Mouse (Mus musculus) adrenal gland, postnatal 25 days (tissue): ENCODE measurements around the gene Shisa8. TPM values are rescaled to one million over a fixed set of nuclear protein-coding genes. Genes with fewer than 3 reads are reported as not detected.
A peak's percentile ranks its signal among the peaks of the same experiment; 100 is the strongest.
"Not testable (repeated sequence)": the region's sequence is repeated elsewhere in the genome, so short reads cannot be mapped to it uniquely, and the experiment has no call there.

Source experiments
- DNase-seq: peaks from one replicate; pipeline ENCODE4 v3.0.0; 2021; ENCODE audit warnings: mixed read lengths
- long read RNA-seq: library from polyadenylated mRNA; stranded (forward); transcript quantifications from one replicate; pipeline ENCODE4 v2.0.0, GENCODE M21; 2021
- total RNA-seq: library from RNA; stranded (reverse); gene quantifications from 2 replicates; pipeline ENCODE4 v1.2.3, GENCODE M21; 2021

Shisa8 gene
- 0.24 and 0.48 TPM in 2 replicates for total RNA-seq
- long read RNA-seq, partial matches to known transcripts = 0 of 2 reads
- long read RNA-seq, other reads (novel, unspliced or antisense) = 0 of 2 reads

DNA sequence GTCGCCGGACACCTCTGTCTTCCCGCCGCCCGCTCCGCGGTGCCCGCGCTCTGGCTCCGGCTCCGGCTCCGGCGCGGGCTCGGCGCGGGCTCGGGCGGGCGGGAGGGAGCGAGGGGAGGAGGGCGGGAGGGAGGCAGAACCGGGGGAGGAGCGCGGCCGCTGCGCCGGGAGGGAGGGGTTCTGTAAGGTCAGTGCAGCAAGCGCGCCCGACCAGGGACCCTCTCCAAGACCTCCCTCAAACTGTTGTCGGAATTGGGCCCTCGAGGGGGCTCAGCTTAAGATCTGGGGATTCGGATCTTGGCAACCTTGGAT lies at the start of gene Shisa8:
Shisa8 (minus strand) TSS at position 64 of the 312 bp plus-strand sequence.
- peak; percentile 24 for DNase-seq

DNA sequence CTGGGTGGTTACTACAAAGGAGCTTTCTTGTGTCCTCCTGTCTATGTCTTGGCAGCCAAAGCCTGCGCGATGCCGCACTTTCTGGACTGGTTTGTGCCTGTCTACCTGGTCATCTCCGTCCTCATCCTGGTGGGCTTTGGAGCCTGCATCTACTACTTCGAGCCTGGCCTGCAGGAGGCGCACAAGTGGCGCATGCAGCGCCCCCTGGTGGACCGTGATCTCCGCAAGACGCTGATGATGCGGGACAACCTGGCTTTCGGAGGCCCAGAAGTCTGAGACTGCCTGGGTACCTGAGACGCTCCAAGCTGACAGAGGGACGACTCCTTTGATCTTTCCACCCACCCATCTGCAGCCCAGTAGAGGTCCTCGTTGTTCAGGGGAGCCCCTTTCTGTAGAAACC lies 46.9 kb upstream of the Shisa8 start:
- peak; percentile 71 for DNase-seq

DNA sequence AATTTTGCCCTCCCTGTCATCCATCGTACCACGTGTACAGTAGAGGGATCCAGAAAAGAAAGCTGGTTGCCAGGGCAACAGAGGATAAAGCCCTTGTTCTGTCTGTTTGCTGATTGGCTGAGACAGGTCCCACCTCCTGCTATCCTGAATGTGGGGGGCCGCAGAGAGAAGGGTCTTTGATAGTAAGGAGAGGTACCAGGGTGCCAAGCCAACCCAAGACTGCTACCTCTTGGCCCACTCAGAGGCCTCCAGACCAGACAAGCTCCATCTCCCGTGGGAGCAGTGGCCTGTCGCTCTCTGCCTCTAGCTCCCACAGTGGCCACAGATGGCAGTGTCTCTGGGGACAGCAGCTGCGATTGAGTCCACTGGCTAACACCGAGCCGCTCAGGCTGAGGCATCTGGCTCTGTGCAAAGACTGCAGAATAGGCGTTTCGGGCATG lies 43.3 kb upstream of the Shisa8 start:
- DNase-seq = no peak

DNA sequence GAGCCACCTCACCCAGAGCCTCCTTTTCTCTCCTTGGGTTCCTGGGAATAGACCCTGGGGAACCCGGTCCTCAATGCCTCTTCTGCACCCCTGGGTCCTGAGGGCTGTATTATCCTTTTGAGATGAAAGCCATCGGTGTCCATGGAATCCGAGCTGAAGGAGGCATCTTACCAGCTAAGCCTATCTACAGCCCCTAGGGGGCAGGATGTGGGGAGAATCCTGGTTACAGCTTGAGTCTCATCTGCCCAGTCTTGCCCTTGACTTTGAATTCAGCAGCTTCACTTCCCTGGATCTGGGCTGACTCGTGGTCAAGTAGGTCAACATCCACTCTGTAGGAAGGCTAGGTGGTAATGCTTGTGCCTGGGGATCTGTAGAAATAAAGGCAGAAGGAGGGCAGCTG lies 42.6 kb upstream of the Shisa8 start:
- DNase-seq = no peak

DNA sequence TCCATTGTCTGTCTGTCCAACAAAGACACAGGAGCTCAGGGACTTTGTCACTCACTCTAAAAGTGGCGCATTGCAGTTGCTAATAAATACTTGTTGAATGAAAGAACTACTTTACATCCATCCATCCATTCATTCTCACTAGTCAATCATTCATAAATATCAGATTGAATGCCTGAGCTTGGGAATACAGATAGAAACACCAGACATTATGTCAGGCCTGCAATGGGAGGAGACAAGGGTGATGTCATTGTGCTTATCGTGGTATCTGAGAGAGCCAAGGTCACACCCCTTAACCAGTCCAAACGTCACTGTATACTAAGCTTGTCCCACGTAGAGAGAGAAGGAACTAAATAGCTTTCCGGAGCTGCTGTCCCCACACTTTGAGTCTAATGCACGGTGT lies 39.5 kb upstream of the Shisa8 start, which contains the start of gene 1500009C09Rik:
1500009C09Rik (plus strand) TSS at position 301 of the 400 bp plus-strand sequence.
- DNase-seq = no peak

DNA sequence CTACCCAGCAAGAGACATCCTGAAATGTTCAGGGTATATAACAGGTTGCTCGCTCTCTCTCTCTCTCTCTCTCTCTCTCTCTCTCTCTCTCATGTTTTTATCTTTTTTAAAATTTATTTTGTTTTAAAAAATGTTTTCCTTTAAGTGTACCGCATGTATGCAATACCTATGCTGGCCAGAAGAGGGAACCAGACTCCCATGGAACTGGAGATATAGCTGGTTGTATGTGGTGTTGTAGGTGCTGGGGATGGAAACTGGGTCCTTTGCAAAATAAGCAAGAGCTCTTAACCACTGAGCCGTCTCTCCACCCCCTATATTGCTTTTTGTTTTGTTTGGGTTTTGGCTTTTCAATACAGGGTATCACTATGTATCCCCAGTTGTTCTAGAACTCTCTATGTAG lies 39.0 kb upstream of the Shisa8 start:
- DNase-seq = no peak

DNA sequence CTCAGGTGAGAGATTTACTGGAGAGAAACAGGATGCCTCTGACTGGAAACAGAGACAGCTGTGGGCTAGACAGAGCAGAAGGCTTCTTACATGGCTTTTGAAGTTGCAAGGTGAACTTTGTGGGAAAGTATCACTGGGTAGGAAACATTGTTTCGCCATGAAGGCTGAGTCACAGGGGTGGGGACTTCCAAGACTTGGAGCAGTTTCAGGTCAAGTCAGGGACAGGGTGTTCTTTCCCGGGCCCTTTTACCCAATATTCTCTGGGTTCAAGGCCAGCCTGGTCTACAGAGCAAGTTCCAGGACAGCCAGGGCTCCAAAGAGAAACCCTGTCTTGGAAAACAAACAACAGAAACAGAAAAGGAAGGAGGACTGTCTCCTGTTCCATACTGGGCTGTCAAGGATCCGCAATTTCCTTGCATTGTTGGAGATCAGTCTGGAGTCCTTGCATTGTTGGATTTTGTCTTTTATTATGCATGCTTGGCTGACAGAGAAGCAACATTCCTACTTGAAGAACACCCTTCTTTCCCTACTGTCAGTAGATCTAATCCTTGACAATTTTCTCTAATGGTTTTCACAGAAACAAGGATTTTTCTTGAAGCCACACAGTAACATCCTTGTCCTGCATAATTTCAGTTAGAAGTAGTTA lies 34.6 kb upstream of the Shisa8 start:
- DNase-seq = peak; percentile 47

DNA sequence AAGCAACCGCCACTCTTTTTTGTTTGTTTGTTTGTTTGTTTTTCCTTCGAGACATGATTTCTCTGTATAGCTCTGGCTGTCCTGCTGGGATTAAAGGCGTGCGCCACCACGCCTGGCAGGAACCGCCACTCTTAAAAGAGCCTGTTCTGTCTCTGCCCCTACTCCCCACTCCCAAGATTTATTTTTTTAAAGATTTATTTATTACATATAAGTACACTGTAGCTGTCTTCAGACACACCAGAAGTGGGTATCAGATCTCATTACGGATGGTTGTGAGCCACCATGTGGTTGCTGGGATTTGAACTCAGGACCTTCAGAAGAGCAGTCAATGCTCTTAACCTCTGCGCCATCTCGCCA lies 32.2 kb upstream of the Shisa8 start:
- not testable (repeated sequence) for DNase-seq

DNA sequence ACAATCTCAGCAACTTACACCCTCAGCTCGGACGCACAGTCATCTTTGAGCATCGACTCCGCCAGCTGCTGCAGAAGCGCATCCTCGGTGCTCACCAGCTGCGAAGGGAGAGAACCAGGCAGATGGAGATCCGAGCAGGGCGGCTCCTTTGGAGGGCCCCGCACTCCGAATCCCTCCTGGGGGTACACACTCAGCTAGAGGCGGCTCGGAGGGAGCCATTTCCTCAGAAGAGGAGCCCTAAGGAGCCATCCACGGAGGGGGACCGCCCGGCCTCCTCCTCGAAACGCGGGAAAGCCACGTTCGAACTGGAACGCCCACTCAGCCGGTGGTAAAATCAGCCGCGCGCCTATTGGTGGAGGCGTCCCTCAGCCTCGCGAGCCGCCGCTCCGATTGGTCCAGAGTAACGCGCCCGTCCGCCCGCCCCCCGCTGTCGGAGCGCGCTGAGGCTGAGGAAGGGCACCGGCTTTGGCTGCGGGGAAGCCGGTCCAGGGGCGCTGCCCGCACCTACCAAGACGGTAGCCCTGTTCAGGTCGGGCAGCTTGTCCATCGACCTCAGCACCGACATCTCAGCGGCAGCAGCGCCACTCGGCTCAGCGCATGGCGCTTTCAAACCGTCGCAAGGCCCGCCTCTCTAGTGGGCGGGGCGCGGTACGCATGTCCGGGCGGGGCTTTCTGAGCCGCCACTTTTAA lies 31.6 kb upstream of the Shisa8 start, which contains the start of gene Cenpm:
Cenpm (minus strand) TSS at position 634 of the 690 bp plus-strand sequence.
- DNase-seq = peak; percentile 94

DNA sequence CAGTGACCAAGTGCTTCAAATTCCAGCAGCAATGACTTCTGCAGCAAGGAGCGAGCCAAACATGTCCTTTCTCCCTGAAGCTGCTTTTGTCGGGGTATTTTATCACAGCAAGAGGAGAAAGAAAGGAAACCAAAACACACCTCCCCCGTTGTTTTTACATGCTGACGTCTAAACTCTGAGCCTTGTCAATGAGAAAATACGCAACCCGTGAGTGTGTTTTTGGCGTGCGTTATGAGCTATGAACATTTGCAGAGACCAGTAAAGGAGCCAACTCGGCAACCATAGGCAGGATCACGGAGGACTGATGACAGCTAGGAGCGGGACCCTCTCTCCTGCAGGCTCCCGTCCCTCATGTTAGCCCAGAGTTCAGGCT lies 31.1 kb upstream of the Shisa8 start:
- no peak for DNase-seq

DNA sequence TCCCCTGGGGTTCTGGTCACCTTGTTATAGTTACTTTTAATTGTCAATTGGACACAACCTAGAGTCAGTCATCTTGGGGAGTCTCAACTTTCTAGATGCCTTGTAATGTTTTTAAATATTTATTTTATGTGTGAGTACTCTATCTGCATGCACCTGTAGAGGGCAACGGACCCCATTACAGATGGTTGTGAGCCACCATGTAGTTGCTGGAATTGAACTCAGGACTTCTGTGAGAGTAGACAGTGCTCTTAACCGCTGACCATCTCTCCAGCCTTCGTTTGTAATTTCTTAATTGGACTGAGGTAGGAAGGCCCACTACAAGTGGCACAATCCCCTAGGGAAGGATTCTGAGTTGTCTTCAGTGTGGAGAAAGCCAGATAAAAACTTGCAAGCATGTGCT lies 30.7 kb upstream of the Shisa8 start:
- no peak for DNase-seq

DNA sequence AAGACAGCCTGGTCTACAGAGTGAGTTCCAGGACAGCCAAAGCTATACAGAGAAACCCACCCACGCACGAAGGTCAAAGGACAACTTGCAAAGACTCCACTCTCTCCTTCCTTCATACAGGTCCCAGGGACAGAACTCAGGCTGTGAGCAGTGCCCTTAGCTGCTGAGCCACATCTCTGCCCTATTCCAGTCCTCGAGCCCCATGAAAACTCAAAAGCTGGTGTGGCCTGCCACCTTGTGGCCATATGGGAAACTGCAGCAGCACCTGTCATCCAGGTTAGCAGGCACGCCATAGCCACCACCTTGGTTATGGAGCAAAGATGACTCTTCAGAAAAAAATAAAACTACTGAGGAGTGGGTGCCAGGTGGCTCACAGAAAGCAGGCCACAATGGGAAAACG lies 23.9 kb upstream of the Shisa8 start:
- DNase-seq = peak; percentile 76

DNA sequence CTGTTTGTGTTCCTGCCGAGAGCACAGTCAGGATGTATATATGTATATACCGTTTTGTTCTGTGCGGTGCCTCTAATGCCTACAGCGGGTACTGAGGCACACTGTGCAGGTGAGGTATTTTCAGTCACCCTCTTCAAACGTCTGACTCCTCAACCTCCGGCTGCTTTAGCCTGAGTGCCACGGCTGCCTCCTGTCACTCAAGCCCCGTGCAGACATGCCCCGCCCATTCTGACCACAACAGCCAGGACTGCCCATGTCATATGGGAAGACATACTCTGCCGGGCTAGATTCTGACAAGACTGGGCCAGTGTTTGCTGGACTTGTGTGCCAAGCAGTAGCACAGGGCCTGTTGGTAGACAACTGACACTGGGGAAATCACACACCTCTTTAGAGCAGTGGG lies 23.0 kb upstream of the Shisa8 start:
- DNase-seq = no peak

DNA sequence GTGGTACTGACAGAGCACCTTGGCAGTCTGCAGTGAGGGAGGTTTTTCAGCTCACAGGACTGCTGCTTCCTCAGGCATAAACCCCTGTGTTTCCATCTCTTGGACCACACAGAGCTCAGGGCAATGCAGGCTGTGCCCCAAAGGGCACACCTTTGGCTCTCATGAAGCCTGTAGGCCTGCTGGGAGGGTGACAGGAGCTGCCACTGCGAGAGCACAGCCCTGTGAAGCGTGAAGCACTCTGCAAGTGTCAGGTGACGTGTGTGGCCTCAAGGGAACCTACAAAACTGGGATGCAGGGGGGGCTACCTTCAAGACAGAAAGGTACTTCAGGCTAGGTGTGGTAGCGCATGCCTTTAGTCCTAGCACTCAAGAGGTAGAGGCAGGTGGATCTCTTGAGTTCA lies 20.0 kb upstream of the Shisa8 start:
- DNase-seq = no peak

DNA sequence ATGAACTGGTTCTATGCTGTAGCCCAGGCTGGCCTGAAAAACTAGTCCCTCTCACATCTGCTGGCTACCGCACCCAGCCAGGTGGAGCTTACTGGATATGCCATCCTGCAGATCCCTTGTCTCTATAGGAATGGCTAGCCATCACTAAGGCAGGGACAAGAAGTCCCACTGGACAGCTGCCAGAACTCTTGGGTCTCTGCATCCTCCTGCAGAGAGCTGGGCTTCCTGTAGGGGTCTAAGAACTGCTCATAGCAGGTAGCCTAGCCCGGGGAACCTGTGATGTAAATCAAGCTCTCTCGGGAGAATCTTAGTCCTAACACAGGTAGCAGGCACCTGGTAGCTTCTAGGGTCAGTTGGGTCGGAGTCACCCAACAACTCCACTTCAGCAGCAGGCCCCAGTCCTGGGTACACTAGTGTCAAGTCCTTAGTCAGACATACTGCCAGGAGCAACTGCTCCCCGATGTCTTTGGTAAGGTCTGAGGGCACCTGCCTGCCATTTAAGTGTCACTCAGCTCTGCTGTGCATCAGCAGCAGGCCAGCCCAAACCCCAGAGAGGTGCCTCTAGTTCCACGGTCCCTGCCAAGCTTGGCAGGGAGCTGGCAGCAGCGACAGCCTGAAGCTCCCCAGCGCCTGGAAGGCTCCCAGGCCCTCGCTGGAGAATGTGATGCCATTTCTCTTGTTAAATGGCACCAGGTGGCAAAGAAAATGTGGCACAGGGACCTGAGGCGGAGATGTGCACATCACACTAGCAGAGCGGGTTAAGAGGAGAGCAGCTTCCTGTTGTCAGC lies 19.2 kb upstream of the Shisa8 start:
- no peak for DNase-seq

DNA sequence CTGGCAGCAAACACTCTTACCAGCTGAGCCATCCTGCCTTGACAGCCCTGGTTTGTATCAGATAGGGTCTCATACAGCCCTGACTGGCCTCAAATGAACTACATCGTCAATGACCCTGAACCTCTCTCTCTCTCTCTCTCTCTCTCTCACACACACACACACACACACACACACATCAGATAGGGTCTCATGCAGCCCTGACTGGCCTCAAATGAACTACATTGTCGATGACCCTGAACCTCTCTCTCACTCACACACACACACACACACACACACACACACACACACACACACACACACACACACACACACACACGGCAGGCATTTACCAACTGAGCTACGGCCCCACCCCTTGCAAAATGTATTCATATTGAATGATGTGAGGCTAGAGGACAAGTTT lies 18.5 kb upstream of the Shisa8 start:
- no peak for DNase-seq

DNA sequence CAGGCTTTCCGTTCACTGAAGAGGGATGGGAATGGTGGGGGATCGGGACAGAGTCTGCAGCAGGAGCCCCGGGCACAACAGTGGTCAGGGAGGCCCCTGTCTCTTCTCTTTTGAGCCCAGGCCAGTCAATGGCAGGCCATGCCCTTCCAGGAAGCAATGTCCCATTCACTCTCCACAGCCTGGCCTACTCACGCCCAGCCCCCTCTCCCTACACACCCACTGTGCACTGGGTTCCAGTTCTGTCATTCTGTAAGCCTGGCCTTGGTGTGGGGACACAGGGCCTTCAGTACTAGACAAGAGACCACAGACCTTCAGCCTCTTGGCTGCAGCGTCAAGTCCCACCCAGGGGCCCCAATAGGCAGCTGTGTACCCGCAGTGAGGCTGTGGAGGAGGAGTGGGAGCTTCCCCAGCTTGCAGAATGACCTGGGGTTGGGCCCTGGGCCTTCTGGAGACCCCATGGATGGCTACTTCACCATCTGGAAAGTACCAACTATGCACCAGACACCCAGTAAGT lies 17.5 kb upstream of the Shisa8 start:
- no peak for DNase-seq

DNA sequence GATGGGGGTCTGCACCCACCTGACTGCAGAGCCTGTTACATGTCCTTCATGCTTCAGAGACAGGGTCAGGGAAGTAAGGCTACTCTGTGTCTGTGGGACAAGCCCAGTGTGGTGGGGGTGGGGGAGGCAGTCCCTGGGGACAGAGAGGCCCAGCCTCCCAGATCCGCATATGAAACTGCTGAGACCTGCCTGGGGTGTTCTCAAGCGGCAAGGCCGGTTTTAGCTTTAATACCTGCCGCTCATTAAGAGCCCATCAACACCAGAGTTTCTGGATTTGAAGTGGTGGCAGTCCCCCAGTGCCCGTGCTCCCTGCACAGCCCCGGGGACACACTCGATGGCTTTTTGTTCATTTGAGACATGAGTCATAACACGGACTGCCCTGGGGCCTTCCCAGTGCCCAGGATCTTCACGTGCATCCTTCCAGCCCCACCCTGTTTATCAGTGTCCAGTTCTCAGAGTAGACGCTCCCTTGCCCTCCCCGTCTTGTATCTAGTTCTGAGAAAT lies 17.0 kb upstream of the Shisa8 start:
- DNase-seq = no peak

DNA sequence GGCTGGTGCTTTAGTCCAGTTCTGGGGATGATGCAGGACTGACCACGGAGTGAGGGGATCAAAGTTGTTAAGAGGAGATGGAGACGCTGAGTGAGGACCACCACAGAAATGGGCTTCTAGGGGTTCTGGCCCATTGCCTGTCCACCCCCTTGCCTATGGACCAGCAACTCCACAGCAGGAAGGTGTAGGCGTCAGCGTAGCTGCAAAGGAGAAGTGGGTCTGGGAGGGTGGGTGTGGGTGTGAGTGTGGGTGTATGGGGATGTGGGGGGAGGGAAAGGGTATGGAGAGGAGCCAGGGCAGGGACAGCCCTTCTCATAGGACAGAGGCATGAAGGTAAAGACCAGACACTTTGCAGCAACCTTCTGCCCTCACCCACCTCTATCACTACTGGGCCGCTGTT lies 13.2 kb upstream of the Shisa8 start:
- no peak for DNase-seq

DNA sequence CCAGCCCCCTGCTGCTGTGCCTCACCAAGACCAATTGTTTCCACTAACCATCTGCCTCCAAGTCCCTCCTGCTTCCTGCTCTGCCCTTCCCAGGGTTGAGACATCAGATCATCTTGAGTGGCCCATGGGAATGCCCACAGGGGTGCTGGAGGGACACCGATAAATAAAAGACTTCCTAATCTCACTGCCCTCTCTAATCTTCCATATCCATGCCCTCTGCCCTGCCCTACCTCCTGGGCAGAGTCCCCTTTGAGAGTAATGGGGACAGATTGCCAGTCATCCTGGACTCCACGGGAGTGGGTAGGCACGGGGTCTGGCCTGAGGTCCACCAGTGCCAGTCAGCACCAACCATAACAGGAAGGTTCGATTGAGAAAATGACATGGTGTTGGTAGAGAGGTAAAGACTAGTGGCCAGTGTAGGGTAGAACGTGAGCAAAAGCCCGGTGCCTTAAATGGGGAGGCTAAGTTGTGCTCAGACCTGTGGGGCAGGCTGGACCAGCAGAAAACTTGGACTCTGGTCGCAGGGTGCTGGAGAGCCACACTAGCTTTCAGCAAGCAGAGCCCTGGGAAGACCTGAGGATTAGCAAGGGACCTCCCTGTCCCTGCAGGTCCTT lies 12.1 kb upstream of the Shisa8 start:
- DNase-seq = no peak

DNA sequence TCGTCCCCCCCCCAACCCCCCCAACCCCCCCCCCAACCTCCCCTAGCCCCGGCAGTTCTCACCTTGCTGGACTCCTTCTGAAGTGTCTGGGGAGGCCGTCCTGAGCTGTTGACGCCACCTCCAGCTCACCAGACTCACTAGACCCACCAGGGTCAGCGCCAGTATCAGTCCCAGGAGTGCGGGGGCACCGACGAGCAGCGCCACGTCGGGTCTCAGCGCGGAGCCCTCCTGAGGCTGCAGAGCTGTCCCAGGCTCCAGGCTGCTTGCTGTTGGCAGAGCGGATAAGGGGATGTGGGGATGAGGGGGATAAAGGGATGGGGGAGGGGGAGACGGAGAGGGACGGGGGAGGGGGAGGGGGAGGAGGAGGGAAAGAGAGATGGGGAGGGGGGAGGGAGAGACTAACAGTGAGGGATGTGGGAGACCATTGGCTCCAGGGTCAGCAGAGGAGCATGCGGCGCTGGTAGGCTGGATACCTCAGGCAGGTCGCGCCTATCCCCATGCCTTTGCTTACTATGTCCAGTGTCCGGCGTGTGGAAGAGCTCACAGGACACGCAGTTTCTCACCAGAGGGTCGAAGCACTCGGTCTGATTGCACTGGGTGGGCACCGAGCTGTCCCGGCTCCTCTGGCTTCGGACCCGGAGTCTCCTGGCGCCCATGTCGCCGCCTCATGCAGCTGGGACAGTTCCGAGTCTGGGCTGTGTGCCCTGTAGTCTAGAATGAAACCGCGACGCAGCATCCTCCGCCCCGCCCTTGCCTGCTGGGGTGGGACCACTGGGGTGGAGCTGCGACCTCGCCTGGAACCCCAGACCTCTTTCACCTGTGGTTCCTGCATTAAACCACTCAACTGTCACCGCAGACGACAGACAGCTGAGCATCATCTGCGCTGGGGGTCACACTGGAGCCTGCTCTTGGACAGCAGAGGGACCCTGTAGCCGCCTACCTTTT lies 11.3 kb upstream of the Shisa8 start, which contains the start of gene Tnfrsf13c:
Tnfrsf13c (minus strand) TSS at position 713 of the 945 bp plus-strand sequence.
- DNase-seq = no peak
